Mouse (Mus musculus) CH12.LX (cell line): Measurements from ENCODE around the gene Gm10142. TPM values are rescaled to one million over a fixed set of nuclear protein-coding genes. Genes with fewer than 3 reads are reported as not detected.

ENCODE experiments used
- DNase-seq: peaks from one replicate; pipeline ENCODE4 v3.0.0-alpha.2; 2013; ENCODE audit errors: extremely low read depth
- H3K27ac ChIP-seq: 2 replicates; pipeline ENCODE4 v1.5.1; 2012; ENCODE audit warnings: low read depth, mild to moderate bottlenecking, control low read depth, moderate library complexity; ENCODE audit not compliant: insufficient read depth
- H3K27me3 ChIP-seq: replicated peaks from 2 replicates; pipeline ENCODE3; 2012; ENCODE audit warnings: inconsistent platforms
- H3K36me3 ChIP-seq, 2 experiments: replicated peaks in 1 of 2; 2 replicates each; pipeline versions ENCODE3 to v1.6.1; 2012; ENCODE audit warnings: inconsistent platforms in 1 of 2, low read length in 1 of 2, mild to moderate bottlenecking in 1 of 2, mixed read lengths in 1 of 2, moderate library complexity in 1 of 2; ENCODE audit not compliant: control insufficient read depth in 1 of 2, insufficient read depth in 1 of 2
- H3K4me1 ChIP-seq, 2 experiments: 2 replicates each; pipeline ENCODE4 v1.6.1; 2012; ENCODE audit warnings: inconsistent platforms in 1 of 2, moderate library complexity in 1 of 2; ENCODE audit not compliant: insufficient read depth in 2 of 2, control insufficient read depth in 1 of 2
- H3K4me2 ChIP-seq: 2 replicates; pipeline ENCODE4 v1.6.1; 2012; ENCODE audit warnings: low read depth, mild to moderate bottlenecking, control low read depth; ENCODE audit not compliant: poor library complexity, insufficient read depth, severe bottlenecking
- H3K4me3 ChIP-seq, 3 experiments: fragments of 150-350 bp in 1 of 3; sonication (generic) in 1 of 3; replicated peaks in 1 of 3; 2 replicates each; pipeline versions ENCODE3 to v1.5.1; 2011 to 2012; ENCODE audit warnings: low read depth in 2 of 3, low read length in 2 of 3, mild to moderate bottlenecking in 2 of 3, moderate library complexity in 2 of 3, control low read depth in 1 of 3, improper control_type of control experiment in 1 of 3, inconsistent platforms in 1 of 3, mixed read lengths in 1 of 3; ENCODE audit not compliant: poor library complexity in 1 of 3
- H3K79me2 ChIP-seq: replicated peaks from 2 replicates; pipeline ENCODE4 v1.6.1; 2012; ENCODE audit warnings: mild to moderate bottlenecking, moderate library complexity; ENCODE audit not compliant: control insufficient read depth, poor library complexity, insufficient read depth, severe bottlenecking; ENCODE audit errors: extremely low read depth
- H3K9ac ChIP-seq: 2 replicates; pipeline ENCODE4 v1.6.1; 2012; ENCODE audit warnings: low read depth, mild to moderate bottlenecking, control low read depth, moderate library complexity; ENCODE audit not compliant: insufficient read depth
- H3K9me3 ChIP-seq: replicated peaks from 2 replicates; pipeline ENCODE3; 2012; ENCODE audit warnings: low read length, inconsistent platforms, mixed read lengths
- BHLHE40 ChIP-seq: IDR thresholded peaks from 2 replicates; pipeline ENCODE4 v1.6.1; 2011; ENCODE audit warnings: mild to moderate bottlenecking, low read depth, low read length, improper control_type of control experiment
- CHD2 ChIP-seq: IDR thresholded peaks from 2 replicates; pipeline ENCODE4 v1.6.1; 2011; ENCODE audit warnings: low read length, improper control_type of control experiment
- CTCF ChIP-seq, 2 experiments: IDR thresholded peaks in 1 of 2; conservative IDR thresholded peaks in 1 of 2; 2 replicates each; pipeline ENCODE4 v1.5.1; 2011 to 2012; ENCODE audit warnings: low read depth in 2 of 2, low read length in 2 of 2, improper control_type of control experiment in 1 of 2, inconsistent platforms in 1 of 2, mild to moderate bottlenecking in 1 of 2, moderate library complexity in 1 of 2
- ELF1 ChIP-seq: IDR thresholded peaks from 2 replicates; pipeline ENCODE4 v1.6.1; 2014; ENCODE audit warnings: low read depth, mild to moderate bottlenecking, inconsistent platforms, low read length, improper control_type of control experiment
- EP300 ChIP-seq: IDR thresholded peaks from 2 replicates; pipeline ENCODE4 v1.6.1; 2011; ENCODE audit warnings: low read length, improper control_type of control experiment
- ETS1 ChIP-seq: conservative IDR thresholded peaks from 2 replicates; pipeline ENCODE4 v1.6.1; 2012; ENCODE audit warnings: low read depth, mild to moderate bottlenecking, inconsistent platforms, low read length, improper control_type of control experiment, moderate library complexity
- GABPA ChIP-seq: IDR thresholded peaks from 2 replicates; pipeline ENCODE4 v1.6.1; 2012; ENCODE audit warnings: low read depth, low read length, improper control_type of control experiment, inconsistent platforms; ENCODE audit not compliant: insufficient replicate concordance
- IRF4 ChIP-seq: IDR thresholded peaks from 2 replicates; pipeline ENCODE4 v1.6.1; 2014; ENCODE audit warnings: low read depth, mild to moderate bottlenecking, inconsistent platforms, low read length, improper control_type of control experiment
- JUN ChIP-seq: IDR thresholded peaks from 2 replicates; pipeline ENCODE4 v1.6.1; 2011; ENCODE audit warnings: low read depth, mild to moderate bottlenecking, low read length, improper control_type of control experiment, moderate library complexity; ENCODE audit not compliant: insufficient read depth
- JUND ChIP-seq: conservative IDR thresholded peaks from 2 replicates; pipeline ENCODE4 v1.6.1; 2011; ENCODE audit warnings: low read depth, low read length, improper control_type of control experiment
- KAT2A ChIP-seq: IDR thresholded peaks from 2 replicates; pipeline ENCODE4 v1.6.1; 2012; ENCODE audit warnings: low read length, improper control_type of control experiment, inconsistent platforms; ENCODE audit not compliant: insufficient replicate concordance
- MAX ChIP-seq: IDR thresholded peaks from 2 replicates; pipeline ENCODE4 v1.6.1; 2011; ENCODE audit warnings: low read length, improper control_type of control experiment
- MAZ ChIP-seq: IDR thresholded peaks from 2 replicates; pipeline ENCODE4 v1.6.1; 2012; ENCODE audit warnings: low read depth, mild to moderate bottlenecking, inconsistent platforms, low read length, improper control_type of control experiment, moderate library complexity
- MYC ChIP-seq: IDR thresholded peaks from 2 replicates; pipeline ENCODE4 v1.6.1; 2011; ENCODE audit warnings: low read depth, mild to moderate bottlenecking, improper control_type of control experiment, low read length
- POLR2A ChIP-seq: IDR thresholded peaks from 2 replicates; pipeline ENCODE4 v1.6.1; 2011; ENCODE audit warnings: low read depth, mild to moderate bottlenecking, improper control_type of control experiment, low read length
- SIN3A ChIP-seq: IDR thresholded peaks from 2 replicates; pipeline ENCODE4 v1.6.1; 2012; ENCODE audit warnings: low read length, improper control_type of control experiment, inconsistent platforms
- SMC3 ChIP-seq: IDR thresholded peaks from 2 replicates; pipeline ENCODE4 v1.6.1; 2011; ENCODE audit warnings: low read depth, low read length, improper control_type of control experiment
- TCF12 ChIP-seq: IDR thresholded peaks from 2 replicates; pipeline ENCODE4 v1.6.1; 2014; ENCODE audit warnings: low read depth, mild to moderate bottlenecking, inconsistent platforms, low read length, improper control_type of control experiment
- UBTF ChIP-seq: IDR thresholded peaks from 2 replicates; pipeline ENCODE4 v1.6.1; 2012; ENCODE audit warnings: low read depth, mild to moderate bottlenecking, inconsistent platforms, low read length, improper control_type of control experiment, moderate library complexity
- USF2 ChIP-seq: conservative IDR thresholded peaks from 2 replicates; pipeline ENCODE4 v1.6.1; 2011; ENCODE audit warnings: low read depth, low read length, improper control_type of control experiment
- ZC3H11A ChIP-seq: IDR thresholded peaks from 2 replicates; pipeline ENCODE4 v1.6.1; 2012; ENCODE audit warnings: low read depth, mild to moderate bottlenecking, inconsistent platforms, low read length, improper control_type of control experiment
- ZNF384 ChIP-seq: IDR thresholded peaks from 2 replicates; pipeline ENCODE4 v1.6.1; 2012; ENCODE audit warnings: low read depth, low read length, improper control_type of control experiment, inconsistent platforms
- dilution Hi-C: fragments of 300-500 bp; cut with MboI; formaldehyde crosslinking; loops from 2 replicates; pipeline ENCODE4 v1.14.3; 2020; ENCODE audit warnings: low sequenced_read_pairs; ENCODE audit not compliant: extremely low pct_unique_long_range_greater_than_20kb, extremely low pct_ligation_motif_present
- in situ Hi-C: fragments of 300-500 bp; cut with MboI; formaldehyde crosslinking; loops from 3 replicates; pipeline ENCODE4 v1.14.3; 2019; ENCODE audit warnings: low sequenced_read_pairs, low pct_ligation_motif_present, low pct_unique_long_range_greater_than_20kb, mixed read lengths
- polyA plus RNA-seq: library from polyadenylated mRNA; unstranded; fragments of >175 nt; gene quantifications from 2 replicates; pipeline ENCODE4 v1.2.1, GENCODE M21; 2012; ENCODE audit warnings: low read depth; ENCODE audit not compliant: insufficient read length
- total RNA-seq, 2 experiments: library from RNA; depleted of rRNA; stranded (reverse); fragments of 300-350 nt in 1 of 2; fragments of >200 nt in 1 of 2; gene quantifications; 2 replicates each; pipeline ENCODE4 v1.2.3; 2012 to 2014

The Gm10142 gene
- total and polyA plus RNA-seq, 3 experiments = not detected

DNA sequence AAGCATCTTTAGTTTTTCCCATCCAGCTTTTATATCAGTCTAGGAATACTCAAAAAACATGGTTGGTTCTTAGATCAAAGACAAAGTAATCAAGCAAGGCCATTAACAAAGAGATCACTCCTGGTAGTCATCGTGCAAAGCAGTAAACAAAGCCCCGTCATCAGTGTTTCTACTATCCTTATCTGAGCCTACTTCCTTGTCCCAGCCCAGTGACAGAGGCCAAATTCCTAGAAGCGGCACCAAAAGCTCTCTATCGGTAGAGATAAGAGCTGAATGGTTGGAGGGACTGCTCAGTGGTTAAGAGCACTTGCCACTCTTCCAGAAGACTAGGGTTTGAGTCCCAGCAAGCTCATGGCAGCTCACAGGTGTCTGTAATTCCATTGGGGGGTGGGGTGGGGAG is 44.1 kb upstream of the Gm10142 start:
- TF ChIP-seq KAT2A (no peak), USF2 (no peak), GABPA (no peak), CHD2 (no peak), CTCF (conservative IDR thresholded peaks at IDR 0.05 in 1 of 2, IDR thresholded peaks at IDR 0.05 in 1 of 2; ENCODE audit: low read depth in 2 of 2, low read length in 2 of 2) (no peak), ZNF384 (no peak), EP300 (no peak), MAX (no peak), SMC3 (no peak), UBTF (no peak), ELF1 (no peak), SIN3A (no peak)
- H3K36me3 ChIP-seq = no peaks in the 10 kb centered on the region
- no peak overlapping the region for H3K27ac ChIP-seq
- H3K4me2 ChIP-seq = no peak overlapping the region
- DNase-seq = no peak
- H3K4me1 ChIP-seq = peaks cover 33 to 83% of the 10 kb centered on the region in 2 experiments
- in situ Hi-C loops = no loop called here
- no peak overlapping the region for H3K9ac ChIP-seq
- no peak overlapping the region for H3K4me3 ChIP-seq
- H3K27me3 ChIP-seq = peaks cover 13% of the 10 kb centered on the region
- dilution Hi-C loops = no loop called here
- H3K79me2 ChIP-seq = no peaks in the 10 kb centered on the region
- peaks cover 3% of the 10 kb centered on the region for H3K9me3 ChIP-seq

DNA sequence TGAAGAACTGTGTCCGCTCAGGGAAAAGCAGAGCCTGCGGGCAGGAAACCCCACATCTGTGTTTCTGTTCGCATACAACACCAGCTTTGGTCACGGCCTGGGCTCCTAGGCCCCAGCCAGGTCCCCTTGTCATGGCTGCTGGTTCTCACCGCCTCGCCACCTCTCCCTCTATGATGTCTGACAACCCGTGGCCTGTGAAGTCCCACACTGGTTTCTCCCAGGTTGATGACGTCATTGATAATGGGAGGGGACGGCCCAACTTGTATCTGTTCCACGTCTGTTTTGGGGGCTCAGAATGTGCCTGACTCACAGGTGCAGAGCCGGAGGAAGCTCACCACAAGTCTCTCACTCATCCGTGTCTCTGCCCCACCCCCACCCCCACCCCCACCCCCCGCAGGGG is 41.8 kb upstream of the Gm10142 start:
- peak; percentile 85 for DNase-seq
- Histone ChIP-seq H3K27me3 (peaks cover 32% of the 10 kb centered on the region), H3K9ac (no peak overlapping the region), H3K4me3 (peak overlapping the region in 1 of 3 experiments; percentile 12), H3K79me2 (no peaks in the 10 kb centered on the region), H3K36me3 (no peaks in the 10 kb centered on the region), H3K4me1 (peaks cover 35 to 80% of the 10 kb centered on the region in 2 experiments), H3K27ac (peak overlapping the region; percentile 20; the same call in 1 of the 2 replicates), H3K4me2 (peak overlapping the region; percentile 54), H3K9me3 (peaks cover 3% of the 10 kb centered on the region)
- dilution Hi-C loops (no loop called here), in situ Hi-C loops (no loop called here)
- TF ChIP-seq IRF4 = peak; percentile 85
- peak; percentile 67 for TF ChIP-seq BHLHE40
- TF ChIP-seq UBTF = no peak
- TF ChIP-seq MAZ = peak; percentile 70; the same call in 1 of the 2 replicates
- TF ChIP-seq TCF12 = peak; percentile 83
- TF ChIP-seq MYC = peak; percentile 39; the same call in 1 of the 2 replicates
- TF ChIP-seq JUN = peak; percentile 56
- 0 out of 2 replicates have a peak, but pooled peaks have one; percentile 47 for TF ChIP-seq EP300
- peak; percentile 74 for TF ChIP-seq JUND
- TF ChIP-seq MAX = peak; percentile 51; the same call in 1 of the 2 replicates
- no peak for TF ChIP-seq ZC3H11A
- peak; percentile 85 for TF ChIP-seq ETS1
- no peak for TF ChIP-seq POLR2A
- TF ChIP-seq CHD2 = peak; percentile 55; the same call in 1 of the 2 replicates
